Mouse (Mus musculus): ENCODE data around the gene Rnpepl1. TPM values are rescaled to one million over a fixed set of nuclear protein-coding genes. Genes with fewer than 3 reads are reported as not detected.

Gene Rnpepl1
- total and polyA plus RNA-seq, 3 experiments, result 5.1 to 20.2 (median 14.6) TPM

DNA sequence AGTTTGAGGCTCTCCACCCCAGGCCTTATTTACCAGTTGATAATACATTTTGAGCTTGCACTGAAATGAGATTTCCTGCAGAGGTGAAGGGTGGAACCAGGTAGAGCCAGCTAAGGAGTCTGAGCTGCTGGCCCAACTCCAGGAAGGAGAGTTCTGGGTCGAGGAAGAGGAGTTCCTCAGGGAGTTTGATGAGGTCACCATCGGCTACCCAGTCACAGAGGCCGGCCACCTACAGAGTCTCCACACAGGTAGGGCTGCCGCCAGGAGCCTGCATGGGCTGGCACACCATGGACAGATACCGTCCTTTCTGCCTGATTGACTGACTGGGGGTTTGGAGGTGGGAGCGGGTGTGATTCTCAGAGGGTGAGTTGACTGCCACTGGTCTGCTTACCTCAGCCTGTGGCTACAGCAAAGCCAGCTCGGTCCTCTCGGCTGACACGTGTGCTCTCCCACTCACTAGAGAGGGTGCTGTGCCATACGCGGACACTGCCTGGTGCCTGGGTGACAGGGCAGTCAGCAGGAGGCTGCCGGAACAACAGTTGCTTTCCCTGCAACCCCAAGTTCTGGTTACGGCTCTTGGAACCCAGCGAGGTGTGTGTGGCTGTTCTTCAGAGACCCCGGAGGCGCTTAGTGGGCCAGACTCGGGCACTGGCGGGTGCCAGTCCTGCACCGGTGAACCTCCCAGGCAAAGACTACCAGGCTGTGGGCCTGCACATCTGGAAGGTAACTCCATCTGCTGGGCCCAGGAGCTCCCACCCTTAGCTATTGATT lies 32.8 kb downstream of the Rnpepl1 start:
- H3K36me3 ChIP-seq (replicated peaks in 1 of 2; ENCODE audit: control insufficient read depth in 1 of 2, insufficient read depth in 1 of 2, low read length in 1 of 2), result peaks cover 72 to 96% of the 10 kb centered on the region in 2 experiments
- H3K4me1 ChIP-seq (ENCODE audit: control insufficient read depth in 1 of 2, insufficient read depth in 2 of 2), result no peaks in the 10 kb centered on the region
- H3K4me2 ChIP-seq (ENCODE audit: insufficient read depth, low read depth, poor library complexity, severe bottlenecking), result no peak overlapping the region
- H3K27ac ChIP-seq (ENCODE audit: insufficient read depth, low read depth), result no peak overlapping the region
- in situ Hi-C loops (cut with MboI; ENCODE audit: low pct_ligation_motif_present, low pct_unique_long_range_greater_than_20kb, low sequenced_read_pairs), result loop anchor here (10.0 kb wide), 1 partner anchor 131 kb away; no protein-coding TSS in a partner anchor
- H3K27me3 ChIP-seq (replicated peaks), result no peaks in the 10 kb centered on the region
- no peak overlapping the region for H3K4me3 ChIP-seq (replicated peaks in 1 of 3; ENCODE audit: low read depth in 2 of 3, low read length in 2 of 3, poor library complexity in 1 of 3)
- H3K9ac ChIP-seq (ENCODE audit: insufficient read depth, low read depth), result no peak overlapping the region
- TF ChIP-seq RCOR1 (conservative IDR thresholded peaks at IDR 0.05; ENCODE audit: low read depth, low read length) (no peak), BHLHE40 (IDR thresholded peaks at IDR 0.05; ENCODE audit: low read depth, low read length) (no peak), USF2 (conservative IDR thresholded peaks at IDR 0.05; ENCODE audit: low read depth, low read length) (no peak), MAFK (IDR thresholded peaks at IDR 0.05; ENCODE audit: insufficient replicate concordance, low read length) (no peak), CTCF (conservative IDR thresholded peaks at IDR 0.05 in 1 of 2, IDR thresholded peaks at IDR 0.05 in 1 of 2; ENCODE audit: low read depth in 2 of 2, low read length in 2 of 2) (no peak), POLR2A (IDR thresholded peaks at IDR 0.05; ENCODE audit: low read depth, low read length) (no peak)
- DNase-seq (ENCODE audit: extremely low read depth), result no peak
- H3K79me2 ChIP-seq (replicated peaks; ENCODE audit: control insufficient read depth, extremely low read depth, insufficient read depth, poor library complexity, severe bottlenecking), result no peaks in the 10 kb centered on the region
- H3K9me3 ChIP-seq (replicated peaks; ENCODE audit: low read length), result no peaks in the 10 kb centered on the region
- dilution Hi-C loops (cut with MboI; ENCODE audit: extremely low pct_ligation_motif_present, extremely low pct_unique_long_range_greater_than_20kb, low sequenced_read_pairs), result no loop called here

DNA sequence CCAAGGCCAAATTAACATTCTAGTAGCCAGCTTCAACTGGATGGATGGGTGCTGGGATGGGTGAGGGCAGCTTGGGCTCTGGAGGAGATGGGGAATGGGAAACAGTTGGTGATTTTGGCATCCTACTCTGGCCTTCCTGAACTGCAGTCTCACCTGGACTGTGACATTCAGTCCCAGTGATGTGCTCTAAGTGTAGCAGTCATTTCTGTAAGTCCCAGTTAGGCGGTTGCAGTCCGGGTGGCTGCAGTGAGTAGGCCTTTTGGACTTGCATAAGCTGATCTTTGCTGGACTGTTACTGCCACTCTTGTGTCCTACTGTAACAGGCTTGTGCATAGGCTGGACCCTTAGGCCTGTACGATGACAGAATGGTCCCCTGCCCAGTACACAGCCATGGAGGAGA lies 37.4 kb downstream of the Rnpepl1 start:
- in situ Hi-C loops (cut with MboI; ENCODE audit: low pct_ligation_motif_present, low pct_unique_long_range_greater_than_20kb, low sequenced_read_pairs), result loop anchor here (10.0 kb wide), 1 partner anchor 127 kb away; no protein-coding TSS in a partner anchor

DNA sequence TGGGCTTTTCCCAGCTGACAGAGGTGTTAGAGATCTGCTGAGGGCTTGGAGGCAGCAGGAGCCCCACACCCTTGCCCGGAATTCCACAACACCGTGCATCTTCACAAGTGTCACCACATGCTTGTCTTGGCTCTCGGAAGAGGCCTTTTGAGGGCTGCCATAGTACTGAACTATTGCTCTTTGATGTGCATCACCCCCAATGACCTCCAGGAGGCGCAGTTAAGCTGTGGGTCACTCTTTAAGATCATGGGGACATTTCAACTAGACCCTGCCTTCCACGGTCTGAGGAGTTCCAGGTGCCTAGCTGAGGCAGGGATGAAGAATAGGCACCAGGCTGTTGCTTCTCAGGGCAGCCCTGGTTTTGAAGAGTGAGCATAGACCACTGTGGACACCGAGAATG lies 38.8 kb downstream of the Rnpepl1 start:
- in situ Hi-C loops (cut with MboI; ENCODE audit: low pct_ligation_motif_present, low pct_unique_long_range_greater_than_20kb, low sequenced_read_pairs), result loop anchor here (10.0 kb wide), 1 partner anchor 125 kb away; no protein-coding TSS in a partner anchor
- TF ChIP-seq PAX5 (IDR thresholded peaks at IDR 0.05; ENCODE audit: low read length), result no peak
- TF ChIP-seq RAD21 (IDR thresholded peaks at IDR 0.05; ENCODE audit: low read depth, low read length), result peak; percentile 63
- peak; percentile 46 to 78 for TF ChIP-seq CTCF (conservative IDR thresholded peaks at IDR 0.05 in 1 of 2, IDR thresholded peaks at IDR 0.05 in 1 of 2; ENCODE audit: low read depth in 2 of 2, low read length in 2 of 2)
- TF ChIP-seq SMC3 (IDR thresholded peaks at IDR 0.05; ENCODE audit: low read depth, low read length), result peak; percentile 76
- TF ChIP-seq NRF1 (IDR thresholded peaks at IDR 0.05; ENCODE audit: low read depth, low read length), result no peak
- TF ChIP-seq MAFK (IDR thresholded peaks at IDR 0.05; ENCODE audit: insufficient replicate concordance, low read length), result no peak
- dilution Hi-C loops (cut with MboI; ENCODE audit: extremely low pct_ligation_motif_present, extremely low pct_unique_long_range_greater_than_20kb, low sequenced_read_pairs), result no loop called here
- peak; percentile 51 for DNase-seq (ENCODE audit: extremely low read depth)
- no peak overlapping the region for H3K4me2 ChIP-seq (ENCODE audit: insufficient read depth, low read depth, poor library complexity, severe bottlenecking)
- H3K36me3 ChIP-seq (replicated peaks in 1 of 2; ENCODE audit: control insufficient read depth in 1 of 2, insufficient read depth in 1 of 2, low read length in 1 of 2), result peaks cover 35 to 71% of the 10 kb centered on the region in 2 experiments
- no peaks in the 10 kb centered on the region for H3K79me2 ChIP-seq (replicated peaks; ENCODE audit: control insufficient read depth, extremely low read depth, insufficient read depth, poor library complexity, severe bottlenecking)
- H3K4me3 ChIP-seq (replicated peaks in 1 of 3; ENCODE audit: low read depth in 2 of 3, low read length in 2 of 3, poor library complexity in 1 of 3), result no peak overlapping the region
- no peaks in the 10 kb centered on the region for H3K9me3 ChIP-seq (replicated peaks; ENCODE audit: low read length)
- H3K9ac ChIP-seq (ENCODE audit: insufficient read depth, low read depth), result no peak overlapping the region
- peaks cover 2 to 7% of the 10 kb centered on the region in 2 experiments; a peak in 1 of 4 replicates for H3K4me1 ChIP-seq (ENCODE audit: control insufficient read depth in 1 of 2, insufficient read depth in 2 of 2)
- H3K27me3 ChIP-seq (replicated peaks), result no peaks in the 10 kb centered on the region
- no peak overlapping the region for H3K27ac ChIP-seq (ENCODE audit: insufficient read depth, low read depth)

More for the DNA sequence above, 37.4 kb downstream of the Rnpepl1 start:
- H3K4me1 ChIP-seq (ENCODE audit: control insufficient read depth in 1 of 2, insufficient read depth in 2 of 2), result peaks cover 2 to 7% of the 10 kb centered on the region in 2 experiments; a peak in 1 of 4 replicates
- no peak overlapping the region for H3K4me3 ChIP-seq (replicated peaks in 1 of 3; ENCODE audit: low read depth in 2 of 3, low read length in 2 of 3, poor library complexity in 1 of 3)
- no peak overlapping the region for H3K27ac ChIP-seq (ENCODE audit: insufficient read depth, low read depth)
- H3K27me3 ChIP-seq (replicated peaks), result no peaks in the 10 kb centered on the region
- TF ChIP-seq EP300 (IDR thresholded peaks at IDR 0.05; ENCODE audit: low read length) (no peak), JUN (IDR thresholded peaks at IDR 0.05; ENCODE audit: insufficient read depth, low read depth, low read length) (no peak), PAX5 (IDR thresholded peaks at IDR 0.05; ENCODE audit: low read length) (no peak), ZNF384 (IDR thresholded peaks at IDR 0.05; ENCODE audit: low read depth, low read length) (no peak), MEF2A (IDR thresholded peaks at IDR 0.05; ENCODE audit: borderline replicate concordance, low read depth, low read length) (no peak), GABPA (IDR thresholded peaks at IDR 0.05; ENCODE audit: insufficient replicate concordance, low read depth, low read length) (no peak), CTCF (conservative IDR thresholded peaks at IDR 0.05 in 1 of 2, IDR thresholded peaks at IDR 0.05 in 1 of 2; ENCODE audit: low read depth in 2 of 2, low read length in 2 of 2) (no peak), E2F4 (IDR thresholded peaks at IDR 0.05; ENCODE audit: insufficient replicate concordance, low read depth, low read length) (no peak), TCF12 (IDR thresholded peaks at IDR 0.05; ENCODE audit: low read depth, low read length) (no peak), HCFC1 (IDR thresholded peaks at IDR 0.05; ENCODE audit: low read depth, low read length) (no peak)
- no peak overlapping the region for H3K9ac ChIP-seq (ENCODE audit: insufficient read depth, low read depth)
- dilution Hi-C loops (cut with MboI; ENCODE audit: extremely low pct_ligation_motif_present, extremely low pct_unique_long_range_greater_than_20kb, low sequenced_read_pairs), result no loop called here
- H3K9me3 ChIP-seq (replicated peaks; ENCODE audit: low read length), result no peaks in the 10 kb centered on the region
- no peak for DNase-seq (ENCODE audit: extremely low read depth)
- peaks cover 46 to 86% of the 10 kb centered on the region in 2 experiments for H3K36me3 ChIP-seq (replicated peaks in 1 of 2; ENCODE audit: control insufficient read depth in 1 of 2, insufficient read depth in 1 of 2, low read length in 1 of 2)
- H3K79me2 ChIP-seq (replicated peaks; ENCODE audit: control insufficient read depth, extremely low read depth, insufficient read depth, poor library complexity, severe bottlenecking), result no peaks in the 10 kb centered on the region
- H3K4me2 ChIP-seq (ENCODE audit: insufficient read depth, low read depth, poor library complexity, severe bottlenecking), result no peak overlapping the region
